Comparison of ENCODE assay signal across 8 mouse cellular contexts in genomic region chr2:50066246-50066967, GRCm38 (mm10). TPM values are rescaled to one million over a fixed set of nuclear protein-coding genes. Genes with fewer than 3 reads are reported as not detected.
DNase-seq lines count a peak whose midpoint lies in the region; ATAC-seq lines count a peak whose summit lies in the region.

TSS of gene Lypd6 (plus strand) at chr2:50066429.

- peak within 1 kb of the TSS; percentile 74 for H3K4me2 ChIP-seq in intestine, embryonic 14.5 days (ENCODE audit: low read length)

- peaks cover 3% of the 10 kb centered on the region; the same call in 1 of the 2 replicates for H3K4me1 ChIP-seq in intestine, embryonic 14.5 days (replicated peaks; ENCODE audit: control insufficient read depth, insufficient read depth, low read length)

- H3K27me3 ChIP-seq in intestine, embryonic 14.5 days (replicated peaks; ENCODE audit: control insufficient read depth, insufficient read depth, low read length), result no peaks in the 10 kb centered on the region

- H3K9ac ChIP-seq in intestine, embryonic 14.5 days (ENCODE audit: low read length), result peak within 1 kb of the TSS; percentile 54

- peak; percentile 93 for DNase-seq in ZHBTc4 (ENCODE audit: low read depth, low spot score)
- DNase-seq in embryo, embryonic 10 days (ENCODE audit: low spot score), result peak; percentile 90
- peak; percentile 66 for DNase-seq in gastrocnemius, postnatal 25 days
- peak; percentile 83 for DNase-seq in intestine, embryonic 14.5 days (ENCODE audit: low spot score)
- DNase-seq in left cerebral cortex, postnatal 25 days (ENCODE audit: low spot score in 2 of 2), result peak; percentile 64 to 65
- DNase-seq in right cerebral cortex, postnatal 25 days, result peak; percentile 59

- ATAC-seq in intestine, embryonic 14.5 days (replicated peaks; ENCODE audit: low FRiP score, low TSS enrichment, low read depth), result peak; percentile 97
- peak; percentile 86 for ATAC-seq in megakaryocyte progenitor cell, adult 5-6 weeks (replicated peaks; ENCODE audit: poor library complexity)
- no peak for ATAC-seq in erythroid progenitor cell, adult 5-6 weeks (replicated peaks; ENCODE audit: low FRiP score, poor library complexity, severe bottlenecking)

- H3K27ac ChIP-seq in intestine, embryonic 14.5 days (ENCODE audit: low read depth), result no peak within 1 kb of the TSS; the same call in 1 of the 2 replicates

- H3K9me3 ChIP-seq in intestine, embryonic 14.5 days (ENCODE audit: control insufficient read depth, low read length), result no peaks in the 10 kb centered on the region

- intact Hi-C loops in left cerebral cortex, postnatal 25 days (cut with DNase I), result loop anchor here (1.0 to 5.0 kb wide), 2 partner anchors 206 to 279 kb away; partner anchors contain the start of gene Lypd6b

- under 1% methylated on average over 68 of the region's 76 CpGs for WGBS in intestine, embryonic 14.5 days

- H3K36me3 ChIP-seq in intestine, embryonic 14.5 days (ENCODE audit: control insufficient read depth, insufficient read depth, low read length), result no peaks in the 10 kb centered on the region

- peak within 1 kb of the TSS; percentile 55 for H3K4me3 ChIP-seq in intestine, embryonic 14.5 days (ENCODE audit: low read depth, low read length)

RNA-seq across cellular contexts. Expression of gene Lypd6, which starts in this region (rescaled TPM):
- 1 to 10 TPM in 1 of 2 experiments, under 1 TPM in 1; 0.40 to 2.4 TPM for total RNA-seq in gastrocnemius, postnatal 25 days (2021)
- 17.7 and 20.0 TPM in 2 replicates for polyA plus RNA-seq in intestine, embryonic 14.5 days (2014; fragmentation: Nextera tagmentation; extraction: Ambion mirVana)
- 10 to 100 TPM; 20.3 to 23.8 TPM for total RNA-seq in left cerebral cortex, postnatal 25 days (2021)
- 0.12 TPM in 1 of 2 replicates, not detected in the other for total RNA-seq in megakaryocyte progenitor cell, adult 5-6 weeks (2015)
- not detected in 2 replicates for total RNA-seq in megakaryocyte progenitor cell, adult 5-6 weeks (2017)
- not detected in 2 replicates for total RNA-seq in erythroid progenitor cell, adult 5-6 weeks (2015; ENCODE audit: low replicate concordance)
- total RNA-seq in erythroid progenitor cell, adult 5-6 weeks (2017; ENCODE audit: low replicate concordance), result not detected in 2 replicates

Comparison
In these comparisons a context has a peak if more than half of its experiments do, and no peak if none do; other contexts are left out.
1. RNA of gene Lypd6 (total RNA-seq): 20.3 to 23.8 TPM in left cerebral cortex, postnatal 25 days; 0.40 to 2.4 TPM in gastrocnemius, postnatal 25 days, 0.12 TPM in megakaryocyte progenitor cell, adult 5-6 weeks and not detected in erythroid progenitor cell, adult 5-6 weeks; every median in the first group is over 4 times any median in the second.
2. Peak in ATAC-seq in megakaryocyte progenitor cell, adult 5-6 weeks; RNA of the gene not detected or under 1 TPM.
3. Peak in every context shown above with its lines, with median percentiles within 50 percentile points of each other: DNase-seq.